Comparison of ENCODE assay signal across 25 mouse cellular contexts in the genomic region with DNA sequence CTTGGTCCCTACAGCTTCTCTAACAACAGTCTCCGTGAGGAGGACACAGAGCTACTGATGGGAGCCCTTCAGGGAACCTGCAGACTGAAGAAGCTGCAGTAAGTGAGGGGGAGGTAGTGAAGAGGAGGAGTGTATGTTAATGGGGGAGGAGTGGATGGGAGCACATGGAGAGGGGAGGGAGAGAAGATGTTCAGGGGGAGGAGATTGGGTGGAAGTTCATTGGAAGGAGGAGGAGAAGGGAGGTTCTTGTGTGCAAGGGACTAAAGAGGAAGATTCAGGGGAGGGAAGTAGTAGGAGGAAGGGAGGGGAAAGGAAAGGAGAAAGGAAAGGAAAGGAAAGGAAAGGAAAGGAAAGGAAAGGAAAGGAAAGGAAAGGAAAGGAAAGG. TPM values are rescaled to one million over a fixed set of nuclear protein-coding genes. Genes with fewer than 3 reads are reported as not detected.
A peak's percentile ranks its signal among the peaks of the same experiment; 100 is the strongest.
DNase-seq lines count a peak whose midpoint lies in the region; ATAC-seq and TF ChIP-seq lines count a peak whose summit lies in the region.
"Had no signal": no experiment of that assay in that cellular context is flagged by ENCODE, and none has a peak within 500 bp of the region (broad histone marks: within the 10 kb centered on the region; RNA-seq: fewer than 3 reads in every experiment).

No protein-coding gene starts in this region.

- no peaks in the 10 kb centered on the region for H3K79me2 ChIP-seq in MEL (ENCODE audit: control insufficient read depth, insufficient read depth, low read length, poor library complexity)

- TF ChIP-seq POLR2A in MEL (IDR thresholded peaks at IDR 0.05; ENCODE audit: control insufficient read depth in 1 of 2, insufficient read depth in 1 of 2, low read depth in 1 of 2, low read length in 2 of 2, poor library complexity in 1 of 2) = no peak

- TF ChIP-seq CTCF in G1E (IDR thresholded peaks at IDR 0.05; ENCODE audit: low read depth, low read length) (no peak), MEL (IDR thresholded peaks at IDR 0.05 in 2 of 3, conservative IDR thresholded peaks at IDR 0.05 in 1 of 3; ENCODE audit: control insufficient read depth in 1 of 3, insufficient read depth in 1 of 3, low read depth in 2 of 3, low read length in 3 of 3, poor library complexity in 1 of 3, severe bottlenecking in 1 of 3) (no peak)

- H3K9me3 ChIP-seq in G1E (replicated peaks) (no peaks in the 10 kb centered on the region), MEL (replicated peaks; ENCODE audit: insufficient read depth, low read length) (no peaks in the 10 kb centered on the region)
- H3K9me3 ChIP-seq: forebrain, embryonic 12.5 days; forebrain, embryonic 15.5 days; heart, embryonic 10.5 days; heart, embryonic 13.5 days had no signal

- DNase-seq in G1E (ENCODE audit: low spot score) (no peak), MEL (ENCODE audit: low read depth, low spot score) (peak; percentile 24)
- DNase-seq in brain, adult 2 months (ENCODE audit: low read depth, low spot score) = peak; percentile 20
- no peak for DNase-seq in yolk sac, embryonic 10.5 days (ENCODE audit: low spot score)
- DNase-seq in gastrocnemius, postnatal 25 days = no peak
- DNase-seq: adrenal gland, adult 8-10 months; cerebellum, adult 11-12 months; cerebellum, adult 8-10 months; cerebellum, postnatal 36 days; embryo, embryonic 11 days; gastrocnemius, postnatal 36 days; heart, adult 2 months; heart, postnatal 14 days; heart, postnatal 4 days had no signal

- H3K9ac ChIP-seq in MEL (ENCODE audit: control insufficient read depth, low read depth, low read length, poor library complexity, severe bottlenecking) = no peak overlapping the region
- H3K9ac ChIP-seq: forebrain, embryonic 12.5 days; forebrain, embryonic 15.5 days; heart, embryonic 13.5 days; hindbrain, embryonic 14.5 days had no signal

- ATAC-seq in G1E (ENCODE audit: extremely low read depth, insufficient number of reproducible peaks, low FRiP score, poor library complexity, severe bottlenecking) = peak; percentile 58; the same call in 1 of the 2 replicates
- peak; percentile 33 for ATAC-seq in megakaryocyte-erythroid progenitor cell, adult 5-6 weeks (replicated peaks; ENCODE audit: low FRiP score, low TSS enrichment, poor library complexity, severe bottlenecking)
- ATAC-seq: CD4-positive, CD25-positive, alpha-beta regulatory T cell, adult 4 months; forebrain, embryonic 15.5 days; inflammation-experienced regulatory T-cells, adult 6 months; intestine, embryonic 16.5 days had no signal

- H3K27me3 ChIP-seq in G1E (ENCODE audit: insufficient read depth, low read length) (peaks cover 15% of the 10 kb centered on the region), MEL (ENCODE audit: control insufficient read depth in 1 of 2, insufficient read depth in 2 of 2, low read length in 2 of 2) (peaks cover 3 to 13% of the 10 kb centered on the region in 2 experiments; a peak in 3 of 4 replicates)
- H3K27me3 ChIP-seq: forebrain, embryonic 12.5 days; forebrain, embryonic 15.5 days had no signal

- peaks cover 40% of the 10 kb centered on the region for H3K4me1 ChIP-seq in G1E (ENCODE audit: insufficient read depth, low read depth, low read length)
- H3K4me1 ChIP-seq in MEL (ENCODE audit: control insufficient read depth in 1 of 2, insufficient read depth in 2 of 2, low read length in 2 of 2) = no peaks in the 10 kb centered on the region; a peak in 1 of 4 replicates
- H3K4me1 ChIP-seq: forebrain, embryonic 12.5 days; forebrain, embryonic 15.5 days; heart, embryonic 13.5 days had no signal

- H3K4me3 ChIP-seq in G1E (ENCODE audit: low read depth, low read length) = peak overlapping the region; percentile 9; the same call in 1 of the 2 replicates
- H3K4me3 ChIP-seq in MEL (ENCODE audit: control insufficient read depth in 1 of 2, insufficient read depth in 1 of 2, low read depth in 2 of 2, low read length in 2 of 2) = no peak overlapping the region
- H3K4me3 ChIP-seq: erythroblast, embryonic 14.5 days; forebrain, embryonic 12.5 days; forebrain, embryonic 15.5 days; heart, adult 2 months; heart, embryonic 10.5 days; heart, embryonic 13.5 days had no signal

- TF ChIP-seq EP300 in MEL (IDR thresholded peaks at IDR 0.05; ENCODE audit: low read depth in 1 of 2, low read length in 2 of 2) = no peak

- TF ChIP-seq RAD21 in MEL (IDR thresholded peaks at IDR 0.05; ENCODE audit: low read depth, low read length) = no peak

- H3K36me3 ChIP-seq in G1E (replicated peaks) (no peaks in the 10 kb centered on the region), MEL (ENCODE audit: control insufficient read depth in 1 of 2, insufficient read depth in 2 of 2, low read length in 2 of 2) (no peaks in the 10 kb centered on the region)
- H3K36me3 ChIP-seq: forebrain, embryonic 12.5 days; forebrain, embryonic 15.5 days; heart, embryonic 10.5 days; heart, embryonic 13.5 days had no signal

- H3K27ac ChIP-seq in MEL (ENCODE audit: control insufficient read depth, low read depth, low read length) = no peak overlapping the region
- H3K27ac ChIP-seq: forebrain, embryonic 12.5 days; forebrain, embryonic 15.5 days; heart, adult 2 months; heart, embryonic 10.5 days; heart, embryonic 13.5 days; hindbrain, embryonic 14.5 days; hindbrain, postnatal 0 days had no signal

TF ChIP-seq in MEL, 35 proteins besides CTCF, POLR2A, EP300 and RAD21:
- no peak for TF ChIP-seq TCF12 (IDR thresholded peaks at IDR 0.05; ENCODE audit: low read depth, low read length)
- TF ChIP-seq ZMIZ1 (IDR thresholded peaks at IDR 0.05; ENCODE audit: low read depth, low read length) = no peak
- no peak for TF ChIP-seq POLR2AphosphoS5 (IDR thresholded peaks at IDR 0.05; ENCODE audit: borderline replicate concordance, low read depth, low read length)
- no peak for TF ChIP-seq ETS1 (IDR thresholded peaks at IDR 0.05; ENCODE audit: low read depth, low read length)

RNA-seq across cellular contexts. Expression of gene Cpne2, which starts 16.6 kb away (rescaled TPM):
- total RNA-seq in G1E (2014; fragmentation: Nextera tagmentation) (not detected in 2 replicates), G1E (2017) (0.38 TPM in 1 of 2 replicates, not detected in the other), MEL (2012; rRNA removed) (15.7 and 19.1 TPM in 2 replicates)
- polyA plus RNA-seq in G1E (2012) (0.13 and 0.18 TPM in 2 replicates), MEL (2012; ENCODE audit: insufficient read depth in 1 of 2, insufficient read length in 2 of 2, low read depth in 1 of 2, low replicate concordance in 2 of 2, missing spikeins in 1 of 2) (10 to 100 TPM in 1 of 2 experiments, not detected in 1; 29.7 TPM)
- total RNA-seq in megakaryocyte-erythroid progenitor cell, adult 5-6 weeks (2014; fragmentation: Nextera tagmentation) = 111 and 116 TPM in 2 replicates
- total RNA-seq in megakaryocyte-erythroid progenitor cell, adult 5-6 weeks (2017) = 78.7 and 81.7 TPM in 2 replicates
- total RNA-seq in gastrocnemius, postnatal 25 days (2021) = 1 to 10 TPM; 5.1 to 9.8 TPM

Comparison
In these comparisons a context has a peak if more than half of its experiments do, and no peak if none do; other contexts are left out.
1. DNase-seq: peak in MEL (single experiment) and brain, adult 2 months (single experiment); none in G1E (single experiment), yolk sac, embryonic 10.5 days (single experiment) and gastrocnemius, postnatal 25 days (single experiment).
2. RNA of gene Cpne2, which starts 16.6 kb away (total RNA-seq): 78.7 to 116 TPM in megakaryocyte-erythroid progenitor cell, adult 5-6 weeks, 15.7 to 19.1 TPM in MEL and 5.1 to 9.8 TPM in gastrocnemius, postnatal 25 days; 0.38 TPM in G1E; every median in the first group is over 4 times any median in the second.